Mouse (Mus musculus) kidney, adult 2 months (tissue): ENCODE results near the gene Map9.

Experiments used
- CTCF ChIP-seq: fragments of 200-500 bp; conservative IDR thresholded peaks from 2 replicates; pipeline ENCODE4 v1.5.1; 2011; ENCODE audit warnings: low read depth, mild to moderate bottlenecking, control low read depth, low read length, moderate library complexity, mixed read lengths; ENCODE audit not compliant: insufficient read depth, insufficient read length
- POLR2A ChIP-seq: fragments of 200-500 bp; IDR thresholded peaks from one replicate; pipeline ENCODE4 v1.6.1; 2011; ENCODE audit warnings: low read depth, low read length, control low read depth

DNA sequence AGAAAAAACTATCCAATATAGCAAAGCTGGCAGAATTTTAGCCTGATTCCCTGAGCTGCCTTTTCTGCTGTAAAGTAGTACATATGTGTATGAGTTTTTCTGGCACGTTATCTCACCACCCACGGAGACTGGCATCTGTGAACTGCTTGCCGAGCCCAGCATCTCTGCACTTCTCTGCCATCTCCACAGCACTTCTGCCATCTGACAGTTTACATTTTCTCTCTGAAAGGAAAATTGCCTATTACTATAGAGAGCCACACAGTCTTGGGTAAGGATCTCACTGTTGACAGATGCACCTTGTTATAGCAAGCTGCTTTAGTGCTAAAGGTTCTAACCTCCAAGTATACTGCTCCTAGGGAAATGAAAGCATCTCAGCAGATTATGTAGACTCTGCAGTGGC lies 48.5 kb downstream of the Map9 start:
- TF ChIP-seq CTCF (no peak), POLR2A (no peak)
